Mouse (Mus musculus): ENCODE results near the gene Rassf8. TPM values are rescaled to one million over a fixed set of nuclear protein-coding genes. Genes with fewer than 3 reads are reported as not detected.

Rassf8 gene
- total and polyA plus RNA-seq, 2 experiments from 2014 or later: 2.8 to 10.6 TPM

- H3K4me3 ChIP-seq (ENCODE audit: low read depth, low read length): no peak overlapping the region
- no peak overlapping the region for H3K4me2 ChIP-seq (ENCODE audit: low read depth)
- no peak overlapping the region for H3K9ac ChIP-seq
- ATAC-seq: peak; percentile 48; the same call in 1 of the 2 replicates
- TF ChIP-seq CTCF (IDR thresholded peaks at IDR 0.05; ENCODE audit: low read depth): no peak
- no peaks in the 10 kb centered on the region for H3K4me1 ChIP-seq (ENCODE audit: insufficient read depth)
- H3K36me3 ChIP-seq (ENCODE audit: insufficient read depth): no peaks in the 10 kb centered on the region
- no peaks in the 10 kb centered on the region for H3K9me3 ChIP-seq (ENCODE audit: low read length)
- H3K27ac ChIP-seq (ENCODE audit: low read depth, low read length): no peak overlapping the region
- no peak for DNase-seq
- WGBS: 47% methylated on average over 6 of the region's 6 CpGs
- no peaks in the 10 kb centered on the region for H3K27me3 ChIP-seq (ENCODE audit: insufficient read depth, low read length)
These were observed 76.6 kb downstream of the Rassf8 start for GRCm38 (mm10) chr6:145823103-145823502.

- no peaks in the 10 kb centered on the region for H3K27me3 ChIP-seq (ENCODE audit: insufficient read depth, low read length)
- no peaks in the 10 kb centered on the region for H3K4me1 ChIP-seq (ENCODE audit: insufficient read depth)
- H3K4me3 ChIP-seq (ENCODE audit: low read depth, low read length): no peak overlapping the region
- no peaks in the 10 kb centered on the region for H3K9me3 ChIP-seq (ENCODE audit: low read length)
- no peak overlapping the region for H3K27ac ChIP-seq (ENCODE audit: low read depth, low read length)
- peak; percentile 77 for TF ChIP-seq CTCF (IDR thresholded peaks at IDR 0.05; ENCODE audit: low read depth)
- ATAC-seq (no peak), DNase-seq (peak; percentile 66)
- no peak overlapping the region for H3K9ac ChIP-seq
- no peaks in the 10 kb centered on the region for H3K36me3 ChIP-seq (ENCODE audit: insufficient read depth)
- no peak overlapping the region for H3K4me2 ChIP-seq (ENCODE audit: low read depth)
- 63% methylated on average over 5 of the region's 5 CpGs for WGBS
These were observed 77.2 kb downstream of the Rassf8 start for GRCm38 (mm10) chr6:145823588-145824234.

GRCm38 (mm10) chr6:145826305-145826704 is 79.8 kb downstream of the Rassf8 start:
- Histone ChIP-seq H3K9me3 (ENCODE audit: low read length) (no peaks in the 10 kb centered on the region), H3K36me3 (ENCODE audit: insufficient read depth) (no peaks in the 10 kb centered on the region)

GRCm38 (mm10) chr6:145829062-145829835 is 82.7 kb downstream of the Rassf8 start:
- Histone ChIP-seq H3K9me3 (ENCODE audit: low read length) (no peaks in the 10 kb centered on the region), H3K4me1 (ENCODE audit: insufficient read depth) (no peaks in the 10 kb centered on the region), H3K27ac (ENCODE audit: low read depth, low read length) (no peak overlapping the region), H3K9ac (no peak overlapping the region), H3K4me2 (ENCODE audit: low read depth) (no peak overlapping the region), H3K4me3 (ENCODE audit: low read depth, low read length) (no peak overlapping the region), H3K36me3 (ENCODE audit: insufficient read depth) (no peaks in the 10 kb centered on the region), H3K27me3 (ENCODE audit: insufficient read depth, low read length) (no peaks in the 10 kb centered on the region)
- 86% methylated on average over 16 of the region's 16 CpGs for WGBS
- ATAC-seq (no peak), DNase-seq (no peak)
- TF ChIP-seq CTCF (IDR thresholded peaks at IDR 0.05; ENCODE audit: low read depth): no peak

More at GRCm38 (mm10) chr6:145826305-145826704, 79.8 kb downstream of the Rassf8 start:
- no peaks in the 10 kb centered on the region for H3K4me1 ChIP-seq (ENCODE audit: insufficient read depth)
- no peak overlapping the region for H3K9ac ChIP-seq
- no peak for ATAC-seq
- DNase-seq: no peak
- TF ChIP-seq CTCF (IDR thresholded peaks at IDR 0.05; ENCODE audit: low read depth): no peak
- H3K27ac ChIP-seq (ENCODE audit: low read depth, low read length): no peak overlapping the region
- no peaks in the 10 kb centered on the region for H3K27me3 ChIP-seq (ENCODE audit: insufficient read depth, low read length)
- WGBS: 93% methylated on average over 4 of the region's 4 CpGs
- H3K4me3 ChIP-seq (ENCODE audit: low read depth, low read length): no peak overlapping the region
- H3K4me2 ChIP-seq (ENCODE audit: low read depth): no peak overlapping the region

GRCm38 (mm10) chr6:145830117-145830516 is 83.6 kb downstream of the Rassf8 start:
- 11% methylated on average over 8 of the region's 8 CpGs for WGBS
- H3K36me3 ChIP-seq (ENCODE audit: insufficient read depth): no peaks in the 10 kb centered on the region
- ATAC-seq: peak; percentile 72
- no peaks in the 10 kb centered on the region for H3K9me3 ChIP-seq (ENCODE audit: low read length)
- H3K27me3 ChIP-seq (ENCODE audit: insufficient read depth, low read length): no peaks in the 10 kb centered on the region
- no peak overlapping the region for H3K9ac ChIP-seq
- no peak overlapping the region for H3K27ac ChIP-seq (ENCODE audit: low read depth, low read length)
- peak; percentile 87 for DNase-seq
- no peaks in the 10 kb centered on the region for H3K4me1 ChIP-seq (ENCODE audit: insufficient read depth)
- peak; percentile 92 for TF ChIP-seq CTCF (IDR thresholded peaks at IDR 0.05; ENCODE audit: low read depth)
- H3K4me2 ChIP-seq (ENCODE audit: low read depth): 0 out of 2 replicates have a peak overlapping the region, but pooled peaks have one; percentile 11
- H3K4me3 ChIP-seq (ENCODE audit: low read depth, low read length): no peak overlapping the region

GRCm38 (mm10) chr6:145830617-145831016 is 84.1 kb downstream of the Rassf8 start:
- no peak overlapping the region for H3K27ac ChIP-seq (ENCODE audit: low read depth, low read length)
- TF ChIP-seq CTCF (IDR thresholded peaks at IDR 0.05; ENCODE audit: low read depth): no peak
- H3K9me3 ChIP-seq (ENCODE audit: low read length): no peaks in the 10 kb centered on the region
- DNase-seq (peak; percentile 64), ATAC-seq (peak; percentile 85)
- H3K4me3 ChIP-seq (ENCODE audit: low read depth, low read length): no peak overlapping the region
- 0 out of 2 replicates have a peak overlapping the region, but pooled peaks have one; percentile 11 for H3K4me2 ChIP-seq (ENCODE audit: low read depth)
- H3K9ac ChIP-seq: no peak overlapping the region
- WGBS: 38% methylated on average over 9 of the region's 9 CpGs
- H3K27me3 ChIP-seq (ENCODE audit: insufficient read depth, low read length): no peaks in the 10 kb centered on the region
- no peaks in the 10 kb centered on the region for H3K4me1 ChIP-seq (ENCODE audit: insufficient read depth)
- no peaks in the 10 kb centered on the region for H3K36me3 ChIP-seq (ENCODE audit: insufficient read depth)

GRCm38 (mm10) chr6:145832927-145833326 is 86.4 kb downstream of the Rassf8 start:
- no peak overlapping the region for H3K4me2 ChIP-seq (ENCODE audit: low read depth)
- TF ChIP-seq CTCF (IDR thresholded peaks at IDR 0.05; ENCODE audit: low read depth): no peak

More at GRCm38 (mm10) chr6:145832927-145833326, 86.4 kb downstream of the Rassf8 start:
- no peaks in the 10 kb centered on the region for H3K9me3 ChIP-seq (ENCODE audit: low read length)
- peak; percentile 25; the same call in 1 of the 2 replicates for ATAC-seq
- H3K4me3 ChIP-seq (ENCODE audit: low read depth, low read length): no peak overlapping the region
- DNase-seq: peak; percentile 40
- H3K4me1 ChIP-seq (ENCODE audit: insufficient read depth): no peaks in the 10 kb centered on the region
- H3K27ac ChIP-seq (ENCODE audit: low read depth, low read length): no peak overlapping the region
- H3K36me3 ChIP-seq (ENCODE audit: insufficient read depth): no peaks in the 10 kb centered on the region
- 63% methylated on average over 8 of the region's 8 CpGs for WGBS
- H3K27me3 ChIP-seq (ENCODE audit: insufficient read depth, low read length): no peaks in the 10 kb centered on the region
- H3K9ac ChIP-seq: no peak overlapping the region

Measured in forebrain, postnatal 0 days (tissue).